Mouse (Mus musculus) heart, adult 2 months (tissue): ENCODE data around the gene Clcn3.

Experiments
- CTCF ChIP-seq: fragments of 200-600 bp; IDR thresholded peaks from 2 replicates; pipeline ENCODE4 v1.8.1; 2022; ENCODE audit warnings: antibody characterized with exemption, mild to moderate bottlenecking, moderate library complexity
- EP300 ChIP-seq: fragments of 200-500 bp; IDR thresholded peaks from 2 replicates; pipeline ENCODE4 v1.6.1; 2011; ENCODE audit warnings: low read depth, low read length, control low read depth; ENCODE audit not compliant: insufficient read depth
- POLR2A ChIP-seq: fragments of 200-500 bp; IDR thresholded peaks from 2 replicates; pipeline ENCODE4 v1.6.1; 2011; ENCODE audit warnings: mild to moderate bottlenecking, low read depth, low read length, control low read depth; ENCODE audit not compliant: insufficient read depth

- TF ChIP-seq CTCF (no peak), EP300 (no peak), POLR2A (no peak)
Measured at GRCm38 (mm10) chr8:60952803-60953202, 30.3 kb downstream of the Clcn3 start.
